Mouse (Mus musculus) embryonic fibroblast, embryonic 13.5 days (primary cell): Measurements from ENCODE around the gene Nr5a1.

Experiments used
- CTCF ChIP-seq: IDR thresholded peaks from 2 replicates; pipeline ENCODE4 v1.5.1; 2011; ENCODE audit warnings: mild to moderate bottlenecking, control low read depth, low read length, moderate library complexity, borderline replicate concordance; ENCODE audit not compliant: insufficient read depth
- POLR2A ChIP-seq: IDR thresholded peaks from 2 replicates; pipeline ENCODE4 v1.6.1; 2011; ENCODE audit warnings: low read depth, mild to moderate bottlenecking, control low read depth, low read length, moderate library complexity

- TF ChIP-seq POLR2A (no peak), CTCF (no peak)
Measured at GRCm38 (mm10) chr2:38653694-38654093, 60.6 kb downstream of the Nr5a1 start.
